Mouse (Mus musculus) erythroblast, adult 5-6 weeks (primary cell): ENCODE measurements at regions not wholly inside any gene's neighbourhood (a gene's known extent, or its start where the extent isn't known, plus 50 kb on each side); places are given as distances from the start of the nearest gene placed in this dataset.

Experiments used
- ATAC-seq: replicated peaks from 2 replicates; pipeline ENCODE4 v1.8.0; 2016; ENCODE audit warnings: moderate number of reproducible peaks, mild to moderate bottlenecking, moderate TSS enrichment, inconsistent platforms; ENCODE audit not compliant: poor library complexity, low FRiP score, severe bottlenecking

DNA sequence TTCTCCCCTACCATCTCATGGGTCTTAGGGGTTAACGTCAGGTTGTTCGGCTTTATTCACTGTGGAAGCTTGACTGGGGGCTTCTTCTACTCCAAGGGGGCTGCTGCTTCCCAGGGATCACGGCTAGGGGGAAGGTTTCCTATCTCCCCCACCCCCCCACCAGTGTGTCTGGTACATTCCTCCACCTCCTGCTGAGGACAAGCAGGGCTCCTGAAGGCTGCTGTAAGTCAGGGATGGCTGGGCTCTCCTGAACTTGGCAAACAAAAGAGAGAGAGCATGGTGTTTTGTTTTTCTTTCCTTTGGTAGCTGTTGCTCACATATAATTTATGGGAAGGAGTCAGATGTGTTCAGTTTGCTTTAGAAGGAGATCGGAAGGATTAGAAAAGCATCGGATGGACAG is 54.7 kb upstream of the Commd3 start:
- ATAC-seq: no peak

DNA sequence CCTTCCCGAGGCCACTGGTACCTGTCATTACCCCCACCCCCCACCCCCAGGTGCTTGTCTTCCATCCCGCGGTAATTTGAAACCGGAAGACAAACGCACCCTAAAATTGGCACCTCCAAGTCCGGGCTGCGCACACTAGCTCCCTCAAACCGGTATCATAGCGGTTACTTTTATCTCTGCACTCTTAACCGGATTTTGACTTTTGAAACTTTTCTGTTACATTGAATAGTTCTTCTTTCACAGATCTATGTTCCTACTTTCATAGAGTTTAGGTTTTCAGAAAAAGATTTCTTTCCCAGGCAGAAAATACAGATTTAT is 62.4 kb upstream of the Commd3 start:
- ATAC-seq: no peak

- ATAC-seq: no peak; the same call in 1 of the 2 replicates
Observed at GRCm38 (mm10) chr2:18609075-18609867, 62.9 kb upstream of the Commd3 start.

GRCm38 (mm10) chr2:18608260-18609074 is 63.7 kb upstream of the Commd3 start:
- 0 out of 2 replicates have a peak, but pooled peaks have one; percentile 43 for ATAC-seq

DNA sequence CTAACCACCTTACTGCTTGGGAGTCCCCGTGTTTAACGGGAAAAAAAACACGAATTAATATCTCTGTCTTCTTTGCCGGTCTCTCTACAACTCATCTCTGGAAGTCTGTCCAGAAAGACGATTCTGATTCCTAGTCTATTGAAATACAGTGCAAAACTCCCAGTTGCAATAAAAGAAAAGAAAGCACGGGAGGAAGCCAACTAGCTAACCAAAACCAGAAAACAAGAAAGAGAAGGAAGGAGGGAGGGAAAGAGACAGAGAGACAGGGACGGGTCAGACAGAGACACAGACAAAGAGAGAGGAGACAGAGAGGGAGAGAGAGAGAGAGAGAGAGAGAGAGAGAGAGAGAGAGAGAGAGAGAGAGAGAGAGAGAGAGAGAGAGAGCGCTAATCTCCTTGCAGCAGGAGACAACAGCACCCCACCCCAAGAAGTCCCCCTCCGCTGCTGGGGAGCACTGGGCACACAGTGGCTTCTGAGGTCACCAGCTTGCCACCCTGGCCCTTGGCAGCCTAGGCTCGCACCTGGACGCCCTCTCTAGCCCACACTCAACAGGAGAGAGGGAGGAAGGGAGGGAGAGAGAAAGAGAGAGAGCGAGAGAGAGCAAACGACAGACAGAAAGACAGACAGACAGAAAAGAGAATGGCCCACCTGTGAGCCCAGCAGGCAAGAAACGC is 64.5 kb upstream of the Commd3 start:
- no peak for ATAC-seq

DNA sequence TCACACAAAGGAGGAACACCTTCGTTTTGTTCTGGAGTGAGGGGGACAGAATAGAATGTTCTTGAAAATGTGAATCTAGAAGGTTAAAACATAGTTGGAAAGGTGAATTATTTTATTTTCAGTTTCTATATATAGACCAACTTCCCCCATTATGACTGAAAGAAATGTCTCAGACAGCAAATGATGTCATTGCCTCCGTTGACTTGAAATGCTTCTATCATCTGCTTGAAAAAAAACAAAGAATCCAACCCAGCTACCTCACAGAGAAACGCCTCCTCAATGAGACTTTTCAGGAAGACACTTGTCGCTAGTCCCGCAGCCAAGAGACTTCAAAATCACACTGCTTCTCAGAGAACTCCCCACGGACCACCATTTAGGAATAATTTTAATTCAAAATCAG is 65.1 kb upstream of the Commd3 start:
- ATAC-seq: no peak

DNA sequence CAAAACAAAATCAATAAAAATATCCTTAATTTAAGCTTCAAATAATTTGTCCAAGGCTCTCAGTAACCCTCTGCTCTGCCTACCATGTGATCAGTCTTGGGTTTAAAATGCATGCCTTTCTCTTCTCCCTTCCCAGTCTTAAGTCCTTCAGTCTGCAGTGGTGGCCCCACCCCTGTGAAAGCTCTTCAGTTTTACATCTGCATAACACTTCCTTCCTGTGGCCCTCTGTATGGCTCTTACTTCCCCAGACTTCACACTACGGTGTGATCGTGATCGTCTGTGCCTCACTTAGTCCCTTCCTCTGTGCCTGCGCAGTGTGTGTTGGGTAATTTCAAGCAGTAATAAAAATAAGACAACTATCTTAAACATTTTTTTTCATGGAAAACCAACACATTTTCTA is 80.0 kb upstream of the Commd3 start:
- ATAC-seq: no peak

DNA sequence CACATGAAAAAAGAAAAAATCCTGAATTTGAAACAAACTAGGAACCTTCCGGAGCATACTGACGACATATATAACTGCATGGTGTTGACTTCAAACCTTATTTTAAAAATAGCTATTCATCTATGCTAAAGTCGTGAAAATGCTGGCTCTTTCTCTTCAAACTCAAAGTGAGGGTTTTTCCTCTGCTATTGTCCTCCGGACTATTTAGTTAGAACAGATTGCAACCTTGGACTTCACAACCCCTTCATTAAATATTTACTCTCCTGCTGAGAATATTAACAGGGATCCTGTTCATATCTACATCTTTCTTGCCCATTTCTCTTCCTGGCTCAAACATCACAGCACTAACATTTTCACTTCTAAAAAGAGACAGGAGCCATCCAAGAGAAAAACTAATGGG is 84.0 kb upstream of the Commd3 start:
- ATAC-seq: no peak

GRCm38 (mm10) chr2:18587746-18588231 is 84.4 kb upstream of the Commd3 start:
- ATAC-seq: no peak

DNA sequence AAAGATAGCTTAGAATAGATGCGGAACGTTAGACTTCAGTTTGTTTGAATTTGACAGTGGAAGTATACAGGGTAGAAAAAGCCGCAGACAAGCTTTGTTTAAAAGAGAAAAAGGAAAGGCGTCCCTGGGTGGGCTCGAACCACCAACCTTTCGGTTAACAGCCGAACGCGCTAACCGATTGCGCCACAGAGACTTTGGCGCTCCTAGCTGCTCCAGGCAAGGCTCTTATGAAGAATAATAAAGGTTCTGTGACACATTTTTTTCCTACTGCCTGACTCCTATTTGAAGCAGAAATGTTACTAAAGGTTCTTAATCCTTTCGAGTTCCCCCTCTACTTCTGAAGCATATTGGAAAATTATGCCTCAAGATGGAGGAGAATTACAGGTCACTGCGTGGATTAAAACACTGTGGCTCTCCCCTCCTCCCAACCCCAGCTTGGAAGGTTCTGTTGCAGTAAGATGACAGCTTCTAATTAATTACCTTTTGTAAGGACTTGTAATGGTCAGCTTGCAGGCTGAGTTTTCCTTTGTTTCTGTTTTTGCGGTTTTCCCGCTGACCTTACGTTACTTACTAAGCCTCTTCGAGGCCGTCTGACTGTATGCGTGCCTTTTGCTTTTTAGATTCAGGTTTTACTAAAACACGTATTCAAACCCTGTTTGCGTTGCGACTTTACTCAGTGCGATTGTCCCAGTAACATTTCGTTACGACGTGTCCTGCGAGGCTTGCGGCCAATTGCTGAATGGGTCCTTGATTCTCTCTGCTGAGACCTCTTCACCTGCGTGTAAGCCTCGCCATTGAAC is 85.1 kb upstream of the Commd3 start:
- ATAC-seq: peak; percentile 54

- no peak for ATAC-seq
Observed at GRCm38 (mm10) chr2:18585564-18586336, 86.4 kb upstream of the Commd3 start.

DNA sequence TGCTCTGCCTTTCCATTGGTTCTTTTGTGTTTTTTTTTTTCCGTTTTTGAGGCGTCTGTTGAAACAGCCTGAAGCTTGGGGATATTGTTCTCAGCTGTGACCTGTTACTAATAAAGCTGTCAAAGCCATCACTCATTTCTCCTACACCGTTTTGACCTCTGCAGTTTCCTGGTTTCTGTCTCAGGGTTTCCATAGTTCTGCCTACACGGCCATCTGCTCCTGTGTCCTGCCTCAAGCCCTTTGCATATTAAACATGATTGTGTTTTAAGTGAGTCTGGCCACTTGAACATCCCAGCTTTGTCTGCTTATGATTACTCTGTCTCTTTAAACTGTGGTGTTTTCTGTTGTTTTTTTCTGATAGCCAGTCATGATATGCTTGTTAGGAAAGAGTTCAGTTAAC is 114.1 kb upstream of the Commd3 start:
- no peak for ATAC-seq

DNA sequence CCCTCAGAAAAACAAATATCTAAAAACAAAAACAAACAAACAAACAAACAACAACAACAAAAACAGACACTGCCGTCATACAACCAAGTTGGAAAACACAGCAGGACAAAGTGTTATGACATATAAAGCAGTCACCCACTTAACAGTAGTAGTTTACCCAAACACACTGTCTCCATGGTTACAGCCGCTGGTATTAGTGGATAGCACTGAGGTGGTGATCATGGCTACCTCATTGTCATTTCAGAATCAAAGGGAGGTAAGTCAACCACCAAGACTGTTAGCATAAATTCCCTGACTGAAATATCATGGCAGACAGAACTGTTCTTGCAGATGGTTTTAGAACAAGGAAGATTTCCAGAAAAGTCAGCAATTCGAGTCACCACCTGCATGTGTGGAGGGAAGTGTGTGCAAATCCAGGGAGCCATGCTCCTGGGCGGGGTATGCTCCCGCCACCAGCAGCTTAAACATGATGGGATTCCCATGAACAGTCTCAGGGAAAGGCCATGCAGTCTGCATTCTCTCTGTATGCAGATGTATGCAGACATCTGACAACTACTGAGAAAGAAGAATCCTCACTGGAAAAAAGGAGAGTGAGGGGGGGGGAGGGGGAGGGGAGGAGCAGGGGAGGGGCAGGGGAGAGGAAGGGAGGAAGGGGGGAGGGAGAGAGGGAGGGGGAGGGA is 124.1 kb upstream of the Commd3 start:
- ATAC-seq: no peak

DNA sequence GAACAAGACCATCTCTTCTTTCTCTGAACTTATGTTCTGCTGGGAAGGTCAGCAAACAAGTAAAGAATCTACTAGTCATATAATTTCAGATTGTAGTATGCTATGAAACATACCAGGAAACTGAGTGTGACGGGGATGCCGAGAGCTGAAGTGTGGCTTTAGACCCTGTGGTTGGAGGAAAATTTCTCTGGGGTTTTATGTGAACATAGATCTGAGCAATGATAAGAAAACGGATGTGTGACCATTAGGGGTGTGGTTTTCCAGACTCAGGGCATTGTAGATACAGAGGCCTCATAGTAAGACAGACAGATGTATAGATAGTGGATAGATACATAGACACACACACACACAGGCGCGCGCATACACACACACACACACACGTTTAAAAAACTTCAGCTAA is 131.8 kb upstream of the Dnajc1 start:
- no peak for ATAC-seq

DNA sequence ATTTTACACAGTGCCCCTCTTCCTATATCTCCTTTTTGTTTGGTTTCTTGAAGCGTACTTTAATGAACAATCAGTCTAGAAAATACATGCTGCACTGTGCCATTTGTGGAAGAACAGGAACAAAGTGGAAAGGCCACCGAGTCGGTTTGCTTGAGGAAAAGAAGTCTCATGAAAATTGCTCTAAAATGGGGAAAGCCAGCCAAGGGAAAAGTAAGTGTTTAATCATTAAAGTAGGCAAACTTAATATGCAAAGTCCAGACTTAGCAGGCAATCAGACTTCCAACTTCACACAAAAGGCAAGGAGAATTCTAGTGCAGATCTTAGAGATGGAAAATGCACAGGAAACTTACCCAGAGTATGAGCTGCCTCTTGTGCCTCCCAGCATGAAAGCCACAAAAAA is 131.3 kb upstream of the Dnajc1 start:
- no peak for ATAC-seq

GRCm38 (mm10) chr2:18513435-18513834 is 120.8 kb upstream of the Dnajc1 start:
- ATAC-seq: no peak

GRCm38 (mm10) chr2:18509317-18509716 is 116.7 kb upstream of the Dnajc1 start:
- ATAC-seq: no peak

GRCm38 (mm10) chr2:18473361-18473771 is 80.7 kb upstream of the Dnajc1 start:
- ATAC-seq: no peak

DNA sequence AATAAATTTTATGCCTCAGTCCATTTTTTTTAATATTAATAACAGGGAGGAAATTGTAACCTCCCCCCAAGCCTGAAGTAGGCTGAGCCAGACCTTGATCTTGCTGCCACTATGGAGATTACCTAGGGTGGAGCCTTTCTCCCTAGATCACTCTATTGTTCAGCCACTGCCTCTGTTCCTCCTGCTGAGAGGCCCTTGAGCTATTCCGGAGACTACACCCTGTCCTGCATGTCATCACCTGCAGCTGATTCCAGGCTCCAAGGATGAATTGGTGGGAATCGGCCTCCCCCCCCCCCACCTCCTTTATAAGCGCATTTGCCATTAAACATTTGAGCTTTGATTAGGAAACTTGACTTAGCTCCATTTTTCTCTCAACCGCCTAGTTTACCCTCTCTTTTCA is 68.3 kb upstream of the Dnajc1 start:
- ATAC-seq: no peak
